Mouse (Mus musculus) MEL-GATA-1-ER (cell line): ENCODE measurements around the gene Dnmbp.

Source experiments
- DNase-seq: peaks from one replicate; pipeline ENCODE4 v3.0.0-alpha.2; 2012; ENCODE audit warnings: low read depth; ENCODE audit errors: extremely low read depth

Dnmbp gene

GRCm38 (mm10) chr19:43803866-43804265, 136.1 kb downstream of the Dnmbp start:
- DNase-seq = no peak

- peak; percentile 51 for DNase-seq
These were observed 138.5 kb downstream of the Dnmbp start for GRCm38 (mm10) chr19:43801427-43802051.

DNA sequence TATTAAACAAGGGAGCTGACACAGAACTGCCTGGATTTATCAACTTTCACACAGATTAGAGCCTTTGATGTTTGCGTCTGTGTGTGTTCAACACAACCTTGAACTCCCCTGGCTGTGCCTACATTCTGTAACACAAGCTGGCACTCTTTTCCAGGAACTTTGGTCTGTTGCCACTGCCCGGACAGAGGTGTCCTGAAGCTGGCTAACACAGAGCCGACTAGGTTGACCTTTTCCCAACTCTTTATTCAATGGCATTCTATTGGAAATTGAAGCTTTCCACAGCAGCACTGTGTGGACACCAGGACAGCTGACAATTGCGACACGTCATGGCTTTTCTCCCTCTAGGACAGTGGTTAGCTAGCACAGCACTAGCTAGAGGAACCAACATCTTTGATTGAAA, 142.8 kb downstream of the Dnmbp start:
- no peak for DNase-seq
